Mouse (Mus musculus) G1E (cell line): ENCODE results near the gene Pla2g2c. TPM values are rescaled to one million over a fixed set of nuclear protein-coding genes. Genes with fewer than 3 reads are reported as not detected.

Experiments used
- ATAC-seq: 2 replicates; pipeline ENCODE4 v1.8.0; 2016; ENCODE audit warnings: mild to moderate bottlenecking; ENCODE audit not compliant: insufficient number of reproducible peaks, poor library complexity, low FRiP score, severe bottlenecking; ENCODE audit errors: extremely low read depth
- DNase-seq: peaks from one replicate; pipeline ENCODE4 v3.0.0; 2012; ENCODE audit warnings: low spot score
- H3K27me3 ChIP-seq: 2 replicates; pipeline ENCODE4 v1.6.1; 2012; ENCODE audit warnings: mild to moderate bottlenecking, low read length, inconsistent platforms; ENCODE audit not compliant: insufficient read depth
- H3K36me3 ChIP-seq: replicated peaks from 2 replicates; pipeline ENCODE3; 2012; ENCODE audit warnings: mild to moderate bottlenecking, inconsistent platforms
- H3K4me1 ChIP-seq: 2 replicates; pipeline ENCODE4 v1.6.1; 2012; ENCODE audit warnings: low read depth, low read length, inconsistent platforms, mixed read lengths; ENCODE audit not compliant: insufficient read depth
- H3K4me3 ChIP-seq: 2 replicates; pipeline ENCODE4 v1.5.1; 2012; ENCODE audit warnings: low read depth, mild to moderate bottlenecking, inconsistent platforms, low read length, moderate library complexity, mixed read lengths
- H3K9me3 ChIP-seq: replicated peaks from 2 replicates; pipeline ENCODE4 v1.6.1; 2012; ENCODE audit warnings: inconsistent platforms
- CTCF ChIP-seq: IDR thresholded peaks from 2 replicates; pipeline ENCODE4 v1.5.1; 2012; ENCODE audit warnings: low read depth, low read length, inconsistent platforms, mixed read lengths
- GATA1 ChIP-seq: IDR thresholded peaks from 2 replicates; pipeline ENCODE4 v1.6.1; 2012; ENCODE audit warnings: borderline replicate concordance, low read length, inconsistent platforms, mixed read lengths
- GATA2 ChIP-seq: IDR thresholded peaks from 2 replicates; pipeline ENCODE4 v1.6.1; 2012; ENCODE audit warnings: low read depth, low read length, inconsistent platforms, borderline replicate concordance
- POLR2AphosphoS5 ChIP-seq: IDR thresholded peaks from 2 replicates; pipeline ENCODE4 v1.6.1; 2012; ENCODE audit warnings: low read depth, low read length, inconsistent platforms; ENCODE audit not compliant: insufficient replicate concordance
- TAL1 ChIP-seq: conservative IDR thresholded peaks from 2 replicates; pipeline ENCODE4 v1.6.1; 2012; ENCODE audit warnings: low read depth, low read length, inconsistent platforms, mixed read lengths
- polyA plus RNA-seq: library from polyadenylated mRNA; stranded (reverse); fragments of >175 nt; gene quantifications from 2 replicates; pipeline ENCODE4 v1.2.3, GENCODE M21; 2012
- total RNA-seq, 2 experiments: library from RNA; stranded (forward) in 1 of 2; stranded (reverse) in 1 of 2; fragments of 200-1000 nt in 1 of 2; fragments of >200 nt in 1 of 2; fragmentation: Nextera tagmentation in 1 of 2; gene quantifications; 2 replicates each; pipeline ENCODE4 v1.2.3; 2014 to 2017

Pla2g2c gene
- total and polyA plus RNA-seq, 3 experiments, result 0.16 TPM; not detected in 2

GRCm38 (mm10) chr4:138753608-138754007, 29.0 kb downstream of the Pla2g2c start:
- no peak for TF ChIP-seq TAL1
- TF ChIP-seq POLR2AphosphoS5, result no peak
- no peak for TF ChIP-seq GATA1
- no peak for TF ChIP-seq CTCF
- no peak for TF ChIP-seq GATA2
- H3K27me3 ChIP-seq, result no peaks in the 10 kb centered on the region
- peaks cover 94% of the 10 kb centered on the region for H3K9me3 ChIP-seq
- H3K4me3 ChIP-seq, result no peak overlapping the region
- no peaks in the 10 kb centered on the region for H3K36me3 ChIP-seq
- DNase-seq, result no peak
- no peak for ATAC-seq
- H3K4me1 ChIP-seq, result no peaks in the 10 kb centered on the region

GRCm38 (mm10) chr4:138754432-138754831, 29.8 kb downstream of the Pla2g2c start:
- no peak for DNase-seq
- TF ChIP-seq CTCF (no peak), GATA2 (no peak), POLR2AphosphoS5 (no peak), GATA1 (no peak), TAL1 (no peak)
- H3K36me3 ChIP-seq, result no peaks in the 10 kb centered on the region
- H3K4me1 ChIP-seq, result no peaks in the 10 kb centered on the region
- no peak overlapping the region for H3K4me3 ChIP-seq
- H3K9me3 ChIP-seq, result peaks cover 93% of the 10 kb centered on the region
- no peak for ATAC-seq
- H3K27me3 ChIP-seq, result no peaks in the 10 kb centered on the region

GRCm38 (mm10) chr4:138755439-138755838, 30.8 kb downstream of the Pla2g2c start:
- Histone ChIP-seq H3K36me3 (no peaks in the 10 kb centered on the region), H3K9me3 (peaks cover 88% of the 10 kb centered on the region), H3K27me3 (no peaks in the 10 kb centered on the region), H3K4me1 (no peaks in the 10 kb centered on the region), H3K4me3 (no peak overlapping the region)
- no peak for ATAC-seq
- TF ChIP-seq GATA2 (no peak), TAL1 (no peak), GATA1 (no peak)
- DNase-seq, result no peak

- ATAC-seq, result no peak
Observed at GRCm38 (mm10) chr4:138755983-138756382, 31.4 kb downstream of the Pla2g2c start.

GRCm38 (mm10) chr4:138757416-138757815, 32.8 kb downstream of the Pla2g2c start, which contains the start of gene Pla2g2f:
Pla2g2f (minus strand) TSS chr4:138757626.
- no peak for ATAC-seq
- no peak for DNase-seq
- no peak for TF ChIP-seq TAL1
- no peak for TF ChIP-seq GATA2
- TF ChIP-seq CTCF, result no peak
- no peak for TF ChIP-seq GATA1
- no peak for TF ChIP-seq POLR2AphosphoS5
- Histone ChIP-seq H3K4me1 (no peaks in the 10 kb centered on the region), H3K36me3 (no peaks in the 10 kb centered on the region), H3K27me3 (no peaks in the 10 kb centered on the region), H3K4me3 (no peak within 1 kb of the TSS), H3K9me3 (peaks cover 80% of the 10 kb centered on the region)

More at GRCm38 (mm10) chr4:138755983-138756382, 31.4 kb downstream of the Pla2g2c start:
- Histone ChIP-seq H3K4me3 (no peak overlapping the region), H3K9me3 (peaks cover 88% of the 10 kb centered on the region), H3K36me3 (no peaks in the 10 kb centered on the region), H3K27me3 (no peaks in the 10 kb centered on the region), H3K4me1 (no peaks in the 10 kb centered on the region)
- no peak for DNase-seq
- TF ChIP-seq TAL1 (no peak), CTCF (no peak), GATA1 (no peak), POLR2AphosphoS5 (no peak)

- Histone ChIP-seq H3K4me3 (no peak overlapping the region), H3K9me3 (peaks cover 41% of the 10 kb centered on the region), H3K4me1 (no peaks in the 10 kb centered on the region), H3K27me3 (no peaks in the 10 kb centered on the region), H3K36me3 (no peaks in the 10 kb centered on the region)
- DNase-seq (no peak), ATAC-seq (no peak)
- TF ChIP-seq GATA1, result no peak
- TF ChIP-seq TAL1, result no peak
- no peak for TF ChIP-seq GATA2
- no peak for TF ChIP-seq CTCF
- TF ChIP-seq POLR2AphosphoS5, result no peak
Observed at GRCm38 (mm10) chr4:138762266-138762665, 37.7 kb downstream of the Pla2g2c start.
